Mouse (Mus musculus) embryonic facial prominence, embryonic 12.5 days (tissue): ENCODE data around the gene Gm11565. TPM values are rescaled to one million over a fixed set of nuclear protein-coding genes. Genes with fewer than 3 reads are reported as not detected.
"Not testable (repeated sequence)": the region's sequence is repeated elsewhere in the genome, so short reads cannot be mapped to it uniquely, and the experiment has no call there.

Experiments
- ATAC-seq: fragments of 200-750 bp; cut with Nextera tagmentation; 2 replicates; pipeline ENCODE4 v1.8.0; 2017; ENCODE audit not compliant: insufficient number of reproducible peaks, insufficient read depth, low FRiP score, low TSS enrichment
- H3K27ac ChIP-seq: fragments of 300-500 bp; sonication (generic); 2 replicates; pipeline ENCODE4 v1.5.1; 2016; ENCODE audit warnings: mild to moderate bottlenecking
- H3K27me3 ChIP-seq: fragments of 300-500 bp; sonication (generic); 2 replicates; pipeline ENCODE4 v1.6.1; 2016; ENCODE audit warnings: mild to moderate bottlenecking, moderate library complexity
- H3K36me3 ChIP-seq: fragments of 300-500 bp; sonication (generic); 2 replicates; pipeline ENCODE4 v1.6.1; 2016; ENCODE audit warnings: mild to moderate bottlenecking
- H3K4me1 ChIP-seq: fragments of 300-500 bp; sonication (generic); 2 replicates; pipeline ENCODE4 v1.6.1; 2016
- H3K4me2 ChIP-seq: fragments of 300-500 bp; sonication (generic); replicated peaks from 2 replicates; pipeline ENCODE4 v1.6.1; 2016; ENCODE audit warnings: mild to moderate bottlenecking, moderate library complexity
- H3K4me3 ChIP-seq: fragments of 300-500 bp; sonication (generic); 2 replicates; pipeline ENCODE4 v1.5.1; 2016; ENCODE audit warnings: mild to moderate bottlenecking
- H3K9ac ChIP-seq: fragments of 300-500 bp; sonication (generic); 2 replicates; pipeline ENCODE4 v1.6.1; 2016; ENCODE audit warnings: mild to moderate bottlenecking, moderate library complexity
- H3K9me3 ChIP-seq: fragments of 300-500 bp; sonication (generic); 2 replicates; pipeline ENCODE4 v1.6.1; 2016; ENCODE audit warnings: mild to moderate bottlenecking, moderate library complexity
- WGBS: fragments of 180-500 bp; shearing (Covaris S2); methylation state at CpG from one replicate; pipeline ENCODE4 v1.1.7; 2016; 5-methylcytosine and 5-hydroxymethylcytosine counted together
- polyA plus RNA-seq: library from polyadenylated mRNA; unstranded; fragments of >200 nt; fragmentation: Nextera tagmentation; extraction: Ambion mirVana; gene quantifications from 2 replicates; pipeline ENCODE4 v1.2.1, GENCODE M21; 2016

The Gm11565 gene
- not detected in 2 replicates for polyA plus RNA-seq

GRCm38 (mm10) chr11:99914451-99914850 is at the start of gene Gm11565:
Gene Gm11565 (plus strand): TSS chr11:99914751.
- no peak within 1 kb of the TSS for H3K4me2 ChIP-seq
- 92% methylated on average over 3 of the region's 3 CpGs for WGBS
- no peaks in the 10 kb centered on the region for H3K36me3 ChIP-seq
- no peaks in the 10 kb centered on the region for H3K4me1 ChIP-seq
- no peaks in the 10 kb centered on the region for H3K9me3 ChIP-seq
- ATAC-seq, result no peak
- no peaks in the 10 kb centered on the region for H3K27me3 ChIP-seq
- no peak within 1 kb of the TSS for H3K9ac ChIP-seq
- H3K27ac ChIP-seq, result no peak within 1 kb of the TSS
- H3K4me3 ChIP-seq, result no peak within 1 kb of the TSS

GRCm38 (mm10) chr11:99873089-99873488 is 41.5 kb upstream of the Gm11565 start, which contains the start of gene Krtap9-1:
Gene Krtap9-1 (plus strand): TSS chr11:99873389.
- H3K4me1 ChIP-seq, H3K4me3 ChIP-seq, H3K27ac ChIP-seq, H3K27me3 ChIP-seq, H3K9me3 ChIP-seq, H3K9ac ChIP-seq, ATAC-seq, H3K4me2 ChIP-seq, H3K36me3 ChIP-seq: not testable (repeated sequence)
- WGBS, result 57% methylated on average over 1 of the region's 1 CpGs

- H3K9me3 ChIP-seq, H3K27me3 ChIP-seq, H3K4me3 ChIP-seq, H3K4me2 ChIP-seq, H3K27ac ChIP-seq, ATAC-seq, H3K9ac ChIP-seq, H3K36me3 ChIP-seq, H3K4me1 ChIP-seq: not testable (repeated sequence)
- 60% methylated on average over 1 of the region's 1 CpGs for WGBS
Observed at GRCm38 (mm10) chr11:99878887-99879286, 35.7 kb upstream of the Gm11565 start, which contains the start of gene Gm11567. Gene Gm11567 (plus strand): TSS chr11:99879187.

- H3K4me1 ChIP-seq, result no peaks in the 10 kb centered on the region
- no peak within 1 kb of the TSS for H3K4me2 ChIP-seq
- H3K9ac ChIP-seq, result no peak within 1 kb of the TSS
- H3K4me3 ChIP-seq, result no peak within 1 kb of the TSS
- no peak within 1 kb of the TSS for H3K27ac ChIP-seq
- no peak for ATAC-seq
- no peaks in the 10 kb centered on the region for H3K9me3 ChIP-seq
- WGBS, result 72% methylated on average over 2 of the region's 2 CpGs
- H3K36me3 ChIP-seq, result no peaks in the 10 kb centered on the region
- no peaks in the 10 kb centered on the region for H3K27me3 ChIP-seq
Observed at GRCm38 (mm10) chr11:99907620-99908019, 6.9 kb upstream of the Gm11565 start, which contains the start of gene Krtap31-1. Gene Krtap31-1 (plus strand): TSS chr11:99907920.

GRCm38 (mm10) chr11:99935991-99936390 is 21.4 kb downstream of the Gm11565 start, which contains the start of gene Krtap31-2:
Gene Krtap31-2 (plus strand): TSS chr11:99936291.
- no peak within 1 kb of the TSS for H3K9ac ChIP-seq
- WGBS, result 86% methylated on average over 1 of the region's 1 CpGs

GRCm38 (mm10) chr11:99937751-99938264 is 23.3 kb downstream of the Gm11565 start:
- ATAC-seq, result no peak
- H3K27ac ChIP-seq, result no peak overlapping the region
- no peaks in the 10 kb centered on the region for H3K36me3 ChIP-seq
- no peak overlapping the region for H3K4me2 ChIP-seq
- no peaks in the 10 kb centered on the region for H3K9me3 ChIP-seq
- WGBS, result 89% methylated on average over 9 of the region's 9 CpGs
- H3K9ac ChIP-seq, result no peak overlapping the region
- H3K4me1 ChIP-seq, result no peaks in the 10 kb centered on the region
- H3K4me3 ChIP-seq, result no peak overlapping the region
- H3K27me3 ChIP-seq, result no peaks in the 10 kb centered on the region

More at GRCm38 (mm10) chr11:99935991-99936390, 21.4 kb downstream of the Gm11565 start, which contains the start of gene Krtap31-2:
- no peaks in the 10 kb centered on the region for H3K9me3 ChIP-seq
- H3K4me1 ChIP-seq, result no peaks in the 10 kb centered on the region
- no peaks in the 10 kb centered on the region for H3K36me3 ChIP-seq
- ATAC-seq, result no peak
- H3K27me3 ChIP-seq, result no peaks in the 10 kb centered on the region
- no peak within 1 kb of the TSS for H3K27ac ChIP-seq
- no peak within 1 kb of the TSS for H3K4me2 ChIP-seq
- no peak within 1 kb of the TSS for H3K4me3 ChIP-seq

GRCm38 (mm10) chr11:99948175-99948574 is 33.6 kb downstream of the Gm11565 start, which contains the start of gene Krtap9-5:
Gene Krtap9-5 (plus strand): TSS chr11:99948475.
- no peaks in the 10 kb centered on the region for H3K4me1 ChIP-seq
- H3K36me3 ChIP-seq, result no peaks in the 10 kb centered on the region
- ATAC-seq, result no peak
- no peaks in the 10 kb centered on the region for H3K27me3 ChIP-seq
- no peak within 1 kb of the TSS for H3K4me3 ChIP-seq
- no peak within 1 kb of the TSS for H3K27ac ChIP-seq
- no peak within 1 kb of the TSS for H3K9ac ChIP-seq
- no peaks in the 10 kb centered on the region for H3K9me3 ChIP-seq
- WGBS, result 84% methylated on average over 2 of the region's 2 CpGs
- no peak within 1 kb of the TSS for H3K4me2 ChIP-seq

- Histone ChIP-seq H3K9me3 (no peaks in the 10 kb centered on the region), H3K4me1 (no peaks in the 10 kb centered on the region), H3K27me3 (no peaks in the 10 kb centered on the region), H3K27ac (no peak overlapping the region), H3K4me3 (no peak overlapping the region), H3K4me2 (no peak overlapping the region), H3K9ac (no peak overlapping the region), H3K36me3 (no peaks in the 10 kb centered on the region)
- no peak for ATAC-seq
- 50% methylated on average over 6 of the region's 6 CpGs for WGBS
Observed at GRCm38 (mm10) chr11:99964213-99964612, 49.7 kb downstream of the Gm11565 start.

Other genes with a start within 250 kb of the Gm11565 start
- gene Krtap4-6, start 248.8 kb upstream of the Gm11565 start, polyA plus RNA-seq, result not detected in 2 replicates
- gene Gm14190, start 224.0 kb upstream of the Gm11565 start, polyA plus RNA-seq, result not detected in 2 replicates
- not detected in 2 replicates for gene Gm14180, start 180.5 kb upstream of the Gm11565 start, polyA plus RNA-seq
- not detected in 2 replicates for gene Gm11595, start 141.8 kb upstream of the Gm11565 start, polyA plus RNA-seq
- not detected in 2 replicates for gene Krtap4-8, start 134.0 kb upstream of the Gm11565 start, polyA plus RNA-seq
- not detected in 2 replicates for gene Krtap4-9, start 129.6 kb upstream of the Gm11565 start, polyA plus RNA-seq
- gene Gm11596, start 121.3 kb upstream of the Gm11565 start, polyA plus RNA-seq, result not detected in 2 replicates
- gene Gm11569, start 115.8 kb upstream of the Gm11565 start, polyA plus RNA-seq, result not detected in 2 replicates
- not detected in 2 replicates for gene Gm11554, start 110.3 kb upstream of the Gm11565 start, polyA plus RNA-seq
- gene Krtap4-13, start 104.9 kb upstream of the Gm11565 start, polyA plus RNA-seq, result not detected in 2 replicates
- gene Gm11564, start 99.1 kb upstream of the Gm11565 start, polyA plus RNA-seq, result not detected in 2 replicates
- gene 2300003K06Rik, start 76.7 kb upstream of the Gm11565 start, polyA plus RNA-seq, result not detected in 2 replicates
- not detected in 2 replicates for gene Krtap4-16, start 63.1 kb upstream of the Gm11565 start, polyA plus RNA-seq
- not detected in 2 replicates for gene Gm11568, start 56.8 kb upstream of the Gm11565 start, polyA plus RNA-seq
- not detected in 2 replicates for gene Gm11559, start 50.3 kb upstream of the Gm11565 start, polyA plus RNA-seq
- gene Krtap9-1, start 41.4 kb upstream of the Gm11565 start, polyA plus RNA-seq, result not detected in 2 replicates
- gene Gm11567, start 35.6 kb upstream of the Gm11565 start, polyA plus RNA-seq, result not detected in 2 replicates
- not detected in 2 replicates for gene Krtap31-1, start 6.8 kb upstream of the Gm11565 start, polyA plus RNA-seq
- gene Krtap31-2, start 21.5 kb downstream of the Gm11565 start, polyA plus RNA-seq, result not detected in 2 replicates
- gene Krtap9-5, start 33.7 kb downstream of the Gm11565 start, polyA plus RNA-seq, result not detected in 2 replicates
- not detected in 2 replicates for gene Krtap29-1, start 64.3 kb downstream of the Gm11565 start, polyA plus RNA-seq
- not detected in 2 replicates for gene Krtap16-1, start 71.8 kb downstream of the Gm11565 start, polyA plus RNA-seq
- 0.29 TPM in 1 of 2 replicates, not detected in the other for gene Krtap17-1, start 79.2 kb downstream of the Gm11565 start, polyA plus RNA-seq
- gene Krt33a, start 101.5 kb downstream of the Gm11565 start, polyA plus RNA-seq, result 0.15 TPM in 1 of 2 replicates, not detected in the other
- 0.23 and 0.40 TPM in 2 replicates for gene Krt33b, start 115.1 kb downstream of the Gm11565 start, polyA plus RNA-seq
- not detected in 2 replicates for gene Krt34, start 126.8 kb downstream of the Gm11565 start, polyA plus RNA-seq
- gene Krt31, start 135.8 kb downstream of the Gm11565 start, polyA plus RNA-seq, result not detected in 2 replicates
- not detected in 2 replicates for gene Krt32, start 173.5 kb downstream of the Gm11565 start, polyA plus RNA-seq
- not detected in 2 replicates for gene Krt35, start 181.5 kb downstream of the Gm11565 start, polyA plus RNA-seq
- 0.09 TPM in 1 of 2 replicates, not detected in the other for gene Krt36, start 190.9 kb downstream of the Gm11565 start, polyA plus RNA-seq
- gene Krt13, start 206.8 kb downstream of the Gm11565 start, polyA plus RNA-seq, result not detected in 2 replicates
- gene Krt15, start 221.2 kb downstream of the Gm11565 start, polyA plus RNA-seq, result 73.4 and 93.1 TPM in 2 replicates
- 17.6 and 19.9 TPM in 2 replicates for gene Krt19, start 233.9 kb downstream of the Gm11565 start, polyA plus RNA-seq